Mouse (Mus musculus) heart, embryonic 10.5 days (tissue): ENCODE measurements around the gene Fam219a. TPM values are rescaled to one million over a fixed set of nuclear protein-coding genes. Genes with fewer than 3 reads are reported as not detected.

Experiments used
- DNase-seq: peaks from one replicate; pipeline ENCODE4 v3.0.0-alpha.2; 2017; ENCODE audit warnings: low spot score
- H3K27ac ChIP-seq: fragments of 300-500 bp; sonication (generic); 2 replicates; pipeline ENCODE4 v1.5.1; 2016; ENCODE audit warnings: mild to moderate bottlenecking
- H3K27me3 ChIP-seq: fragments of 300-500 bp; sonication (generic); 2 replicates; pipeline ENCODE4 v1.6.1; 2016; ENCODE audit warnings: mild to moderate bottlenecking; ENCODE audit not compliant: poor library complexity, insufficient read depth, severe bottlenecking
- H3K36me3 ChIP-seq: fragments of 300-500 bp; sonication (generic); 2 replicates; pipeline ENCODE4 v1.6.1; 2016; ENCODE audit warnings: mild to moderate bottlenecking, moderate library complexity
- H3K4me1 ChIP-seq: fragments of 300-500 bp; sonication (generic); 2 replicates; pipeline ENCODE4 v1.6.1; 2016; ENCODE audit warnings: mild to moderate bottlenecking
- H3K4me3 ChIP-seq: fragments of 300-500 bp; sonication (generic); 2 replicates; pipeline ENCODE4 v1.5.1; 2016; ENCODE audit warnings: mild to moderate bottlenecking, moderate library complexity
- H3K9me3 ChIP-seq: fragments of 300-500 bp; sonication (generic); 2 replicates; pipeline ENCODE4 v1.6.1; 2016; ENCODE audit warnings: mild to moderate bottlenecking, moderate library complexity
- WGBS: fragments of 180-500 bp; shearing (Covaris S2); methylation state at CpG from one replicate; pipeline ENCODE4 v1.1.7; 2016; 5-methylcytosine and 5-hydroxymethylcytosine counted together
- polyA plus RNA-seq: library from polyadenylated mRNA; unstranded; fragments of >200 nt; fragmentation: Nextera tagmentation; extraction: Ambion mirVana; gene quantifications from 2 replicates; pipeline ENCODE4 v1.2.1, GENCODE M21; 2016

Gene Fam219a
- polyA plus RNA-seq: 1.5 and 2.2 TPM in 2 replicates

GRCm38 (mm10) chr4:41569411-41569885, at the start of gene Fam219a, which contains the start of gene Dnaic1:
Gene Fam219a (minus strand): TSS chr4:41569538.
Gene Dnaic1 (plus strand): TSS chr4:41569775.
- H3K4me1 ChIP-seq: peaks cover 17% of the 10 kb centered on the region
- H3K4me3 ChIP-seq: peak within 1 kb of the TSS; percentile 86
- peaks cover 47% of the 10 kb centered on the region for H3K27me3 ChIP-seq
- no peaks in the 10 kb centered on the region for H3K9me3 ChIP-seq
- peak; percentile 99 for DNase-seq
- H3K27ac ChIP-seq: peak within 1 kb of the TSS; percentile 83
- WGBS: 1% methylated on average over 41 of the region's 41 CpGs
- H3K36me3 ChIP-seq: no peaks in the 10 kb centered on the region

GRCm38 (mm10) chr4:41615661-41616599, 46.6 kb upstream of the Fam219a start:
- Histone ChIP-seq H3K9me3 (no peaks in the 10 kb centered on the region), H3K36me3 (no peaks in the 10 kb centered on the region), H3K4me3 (no peak overlapping the region), H3K27me3 (peaks cover 33% of the 10 kb centered on the region), H3K27ac (no peak overlapping the region), H3K4me1 (no peaks in the 10 kb centered on the region)
- DNase-seq: no peak
- 56% methylated on average over 9 of the region's 9 CpGs for WGBS

GRCm38 (mm10) chr4:41614156-41614555, 44.8 kb upstream of the Fam219a start:
- no peak overlapping the region for H3K27ac ChIP-seq
- 9% methylated on average over 7 of the region's 7 CpGs for WGBS
- no peak overlapping the region for H3K4me3 ChIP-seq
- H3K4me1 ChIP-seq: no peaks in the 10 kb centered on the region
- peaks cover 26% of the 10 kb centered on the region for H3K27me3 ChIP-seq
- H3K36me3 ChIP-seq: no peaks in the 10 kb centered on the region
- H3K9me3 ChIP-seq: no peaks in the 10 kb centered on the region
- peak; percentile 84 for DNase-seq

GRCm38 (mm10) chr4:41612166-41612565, 42.8 kb upstream of the Fam219a start:
- DNase-seq: no peak
- 51% methylated on average over 8 of the region's 8 CpGs for WGBS

GRCm38 (mm10) chr4:41610594-41610980, 41.2 kb upstream of the Fam219a start:
- DNase-seq: no peak
- H3K4me1 ChIP-seq: no peaks in the 10 kb centered on the region
- no peaks in the 10 kb centered on the region for H3K36me3 ChIP-seq
- no peaks in the 10 kb centered on the region for H3K9me3 ChIP-seq
- peaks cover 7% of the 10 kb centered on the region for H3K27me3 ChIP-seq
- no peak overlapping the region for H3K4me3 ChIP-seq
- WGBS: 48% methylated on average over 6 of the region's 6 CpGs
- H3K27ac ChIP-seq: no peak overlapping the region

More at GRCm38 (mm10) chr4:41612166-41612565, 42.8 kb upstream of the Fam219a start:
- peaks cover 17% of the 10 kb centered on the region for H3K27me3 ChIP-seq
- H3K4me1 ChIP-seq: no peaks in the 10 kb centered on the region
- no peaks in the 10 kb centered on the region for H3K36me3 ChIP-seq
- H3K4me3 ChIP-seq: no peak overlapping the region
- H3K9me3 ChIP-seq: no peaks in the 10 kb centered on the region
- H3K27ac ChIP-seq: no peak overlapping the region

- H3K27me3 ChIP-seq: peaks cover under 1% of the 10 kb centered on the region; the same call in 1 of the 2 replicates
- H3K4me1 ChIP-seq: no peaks in the 10 kb centered on the region
- no peak for DNase-seq
- WGBS: 75% methylated on average over 10 of the region's 10 CpGs
- H3K36me3 ChIP-seq: no peaks in the 10 kb centered on the region
- no peak overlapping the region for H3K27ac ChIP-seq
- H3K4me3 ChIP-seq: no peak overlapping the region
- no peaks in the 10 kb centered on the region for H3K9me3 ChIP-seq
Observed at GRCm38 (mm10) chr4:41609681-41610593, 40.6 kb upstream of the Fam219a start.

GRCm38 (mm10) chr4:41606784-41607183, 37.4 kb upstream of the Fam219a start:
- Histone ChIP-seq H3K9me3 (no peaks in the 10 kb centered on the region), H3K27me3 (peaks cover 23% of the 10 kb centered on the region), H3K36me3 (no peaks in the 10 kb centered on the region), H3K27ac (no peak overlapping the region), H3K4me1 (no peaks in the 10 kb centered on the region), H3K4me3 (no peak overlapping the region)
- WGBS: 30% methylated on average over 4 of the region's 4 CpGs
- DNase-seq: no peak

DNA sequence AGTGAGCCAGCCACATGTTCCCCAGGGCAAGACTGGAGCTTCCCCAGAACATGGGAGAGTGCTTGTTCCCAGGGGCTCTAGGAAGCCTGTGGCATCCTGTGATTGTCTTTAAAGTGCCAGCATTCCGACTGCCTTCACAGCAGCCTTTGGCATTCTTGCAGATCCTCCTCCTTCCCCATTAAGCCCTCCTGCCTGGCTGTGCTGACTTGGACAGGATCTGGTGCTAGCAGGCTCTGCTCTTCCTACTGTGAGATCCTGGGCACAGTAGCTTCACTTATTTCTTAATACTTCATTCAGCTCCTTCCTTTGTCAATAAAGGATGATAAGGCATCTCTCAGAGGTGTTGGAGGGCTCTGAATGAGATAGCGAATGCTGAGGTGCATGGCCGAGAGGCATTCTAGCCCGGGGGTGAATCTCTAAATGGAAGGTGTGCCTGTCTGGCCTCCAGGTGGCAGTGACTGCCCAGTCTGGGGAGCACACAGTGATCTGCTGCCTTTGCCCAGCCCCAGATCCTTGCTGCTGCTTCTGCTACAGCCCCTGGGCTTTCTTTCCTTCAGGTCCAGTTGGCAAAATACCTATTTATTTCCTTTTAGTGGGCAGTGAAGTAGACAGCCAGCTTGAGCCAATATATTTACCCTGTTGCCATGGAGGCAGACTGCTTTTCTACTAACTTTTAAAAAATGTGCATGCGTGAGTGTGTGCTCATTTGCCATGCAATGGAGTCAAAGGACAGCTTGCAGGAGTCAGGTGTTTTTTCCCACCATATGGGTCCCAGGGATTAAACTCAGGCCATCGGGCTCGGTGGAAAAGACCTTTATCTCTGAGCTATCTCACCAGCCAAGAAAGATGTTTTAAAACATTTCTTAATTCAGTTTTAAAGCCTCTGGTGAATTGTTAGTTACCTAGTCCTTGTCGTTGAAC, 35.4 kb upstream of the Fam219a start:
- Histone ChIP-seq H3K36me3 (no peaks in the 10 kb centered on the region), H3K27me3 (peaks cover 23% of the 10 kb centered on the region), H3K4me1 (no peaks in the 10 kb centered on the region), H3K4me3 (no peak overlapping the region), H3K27ac (no peak overlapping the region), H3K9me3 (no peaks in the 10 kb centered on the region)
- 43% methylated on average over 8 of the region's 8 CpGs for WGBS
- DNase-seq: no peak

DNA sequence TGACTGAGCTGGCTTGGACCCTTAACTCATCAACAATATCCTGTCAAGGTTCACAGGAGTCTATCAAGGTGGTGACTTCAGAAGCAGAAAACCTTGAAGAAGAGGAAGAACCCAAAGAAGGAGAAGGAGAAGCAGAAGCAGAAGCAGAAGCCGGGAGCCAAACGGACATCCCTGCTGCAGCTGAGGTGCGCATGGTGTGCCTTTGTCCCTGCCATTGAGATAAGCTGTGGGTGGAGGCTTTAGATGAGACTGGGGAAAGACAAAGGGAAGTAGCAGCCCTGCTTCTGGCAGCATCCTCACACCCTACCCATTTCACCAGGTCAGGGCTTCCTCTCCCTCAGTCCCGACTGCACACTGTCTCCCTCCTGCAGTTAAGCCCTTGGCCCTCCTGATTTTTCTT, 33.5 kb upstream of the Fam219a start:
- peaks cover 23% of the 10 kb centered on the region for H3K27me3 ChIP-seq
- no peaks in the 10 kb centered on the region for H3K36me3 ChIP-seq
- no peak for DNase-seq
- no peaks in the 10 kb centered on the region for H3K9me3 ChIP-seq
- H3K27ac ChIP-seq: no peak overlapping the region
- no peak overlapping the region for H3K4me3 ChIP-seq
- no peaks in the 10 kb centered on the region for H3K4me1 ChIP-seq
- 63% methylated on average over 4 of the region's 4 CpGs for WGBS

- WGBS: 83% methylated on average over 7 of the region's 7 CpGs
- H3K9me3 ChIP-seq: no peaks in the 10 kb centered on the region
- no peak overlapping the region for H3K4me3 ChIP-seq
Observed at GRCm38 (mm10) chr4:41583353-41583752, 14.0 kb upstream of the Fam219a start.

DNA sequence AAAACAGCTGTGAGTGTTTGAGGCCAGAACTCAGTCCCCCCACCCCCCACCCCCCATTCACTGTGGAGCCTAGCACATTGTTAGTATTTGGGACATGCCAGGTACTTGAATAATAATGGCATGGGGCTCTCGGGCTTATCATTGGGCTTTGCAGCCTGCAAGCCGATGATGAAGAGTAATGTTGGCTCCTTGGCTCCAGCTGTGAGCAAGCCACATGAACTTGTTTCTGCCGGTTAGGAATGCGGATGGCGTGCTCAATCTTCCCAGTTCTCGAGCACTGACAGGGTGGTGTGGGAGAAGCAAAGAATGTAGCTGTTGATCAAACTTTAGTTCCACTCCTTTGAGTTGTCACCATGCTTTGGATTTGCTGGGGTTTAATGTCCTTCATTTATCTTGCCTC, 6.6 kb upstream of the Fam219a start:
- Histone ChIP-seq H3K27me3 (peaks cover 13% of the 10 kb centered on the region; the same call in 1 of the 2 replicates), H3K4me1 (peaks cover 5% of the 10 kb centered on the region; the same call in 1 of the 2 replicates), H3K9me3 (no peaks in the 10 kb centered on the region), H3K36me3 (no peaks in the 10 kb centered on the region), H3K4me3 (no peak overlapping the region), H3K27ac (no peak overlapping the region)
- WGBS: 33% methylated on average over 6 of the region's 6 CpGs
- no peak for DNase-seq

More at GRCm38 (mm10) chr4:41583353-41583752, 14.0 kb upstream of the Fam219a start:
- Histone ChIP-seq H3K36me3 (no peaks in the 10 kb centered on the region), H3K27me3 (no peaks in the 10 kb centered on the region), H3K4me1 (no peaks in the 10 kb centered on the region), H3K27ac (no peak overlapping the region)
- no peak for DNase-seq

- Histone ChIP-seq H3K27ac (no peak overlapping the region), H3K27me3 (peaks cover 24% of the 10 kb centered on the region; the same call in 1 of the 2 replicates), H3K4me1 (peaks cover 10% of the 10 kb centered on the region), H3K36me3 (no peaks in the 10 kb centered on the region), H3K9me3 (no peaks in the 10 kb centered on the region), H3K4me3 (no peak overlapping the region)
- no peak for DNase-seq
- WGBS: 56% methylated on average over 4 of the region's 4 CpGs
Observed at GRCm38 (mm10) chr4:41573492-41573891, 4.2 kb upstream of the Fam219a start.
